Mouse (Mus musculus) cerebellum, adult 2 months (tissue): ENCODE results near the gene Adcy2. TPM values are rescaled to one million over a fixed set of nuclear protein-coding genes. Genes with fewer than 3 reads are reported as not detected.

Experiments
- DNase-seq, 2 experiments: peaks; one replicate each; pipeline ENCODE4 v3.0.0; 2021
- H3K27ac ChIP-seq: fragments of 200-500 bp; 2 replicates; pipeline ENCODE4 v1.5.1; 2012; ENCODE audit warnings: low read length, control low read depth, inconsistent platforms; ENCODE audit not compliant: insufficient read depth
- H3K27me3 ChIP-seq: fragments of 200-500 bp; 2 replicates; pipeline ENCODE4 v1.6.1; 2012; ENCODE audit warnings: inconsistent platforms, mild to moderate bottlenecking, low read length, moderate library complexity; ENCODE audit not compliant: control insufficient read depth, insufficient read depth
- H3K4me1 ChIP-seq: fragments of 200-500 bp; 2 replicates; pipeline ENCODE4 v1.6.1; 2011; ENCODE audit warnings: low read length; ENCODE audit not compliant: control insufficient read depth, insufficient read depth
- H3K4me3 ChIP-seq: fragments of 200-500 bp; replicated peaks from 2 replicates; pipeline ENCODE3; 2011; ENCODE audit warnings: mild to moderate bottlenecking, low read depth, low read length, control low read depth; ENCODE audit not compliant: insufficient read depth
- CTCF ChIP-seq: fragments of 200-500 bp; IDR thresholded peaks from 2 replicates; pipeline ENCODE4 v1.5.1; 2011; ENCODE audit warnings: low read depth, mild to moderate bottlenecking, control low read depth, low read length, moderate library complexity, borderline replicate concordance; ENCODE audit not compliant: insufficient read depth
- POLR2A ChIP-seq: fragments of 200-500 bp; IDR thresholded peaks from 2 replicates; pipeline ENCODE4 v1.6.1; 2011; ENCODE audit warnings: low read length, control low read depth, borderline replicate concordance; ENCODE audit not compliant: insufficient read depth
- WGBS: fragments of 180-500 bp; shearing (Covaris S2); methylation state at CpG from one replicate; pipeline ENCODE4 v1.1.7; 2018; 5-methylcytosine and 5-hydroxymethylcytosine counted together
- polyA plus RNA-seq: library from polyadenylated mRNA; depleted of rRNA; stranded (reverse); fragments of >200 nt; gene quantifications from 2 replicates; pipeline ENCODE4 v1.2.3, GENCODE M21; 2012

Adcy2 gene
- polyA plus RNA-seq, 1 experiment: 35.5 TPM

GRCm38 (mm10) chr13:69006915-69007314 lies 7.6 kb upstream of the Adcy2 start:
- 5% methylated on average over 5 of the region's 5 CpGs for WGBS
- H3K27ac ChIP-seq: no peak overlapping the region
- peaks cover 7% of the 10 kb centered on the region for H3K4me1 ChIP-seq
- H3K27me3 ChIP-seq: no peaks in the 10 kb centered on the region; the same call in 1 of the 2 replicates
- H3K4me3 ChIP-seq: no peak overlapping the region
- TF ChIP-seq CTCF (no peak), POLR2A (no peak)
- peak; percentile 26 to 57 for DNase-seq

GRCm38 (mm10) chr13:69006091-69006490 lies 6.8 kb upstream of the Adcy2 start:
- 16% methylated on average over 4 of the region's 4 CpGs for WGBS
- no peak for TF ChIP-seq POLR2A
- TF ChIP-seq CTCF: no peak
- H3K27ac ChIP-seq: no peak overlapping the region
- DNase-seq: no peak
- no peak overlapping the region for H3K4me3 ChIP-seq
- no peaks in the 10 kb centered on the region; the same call in 1 of the 2 replicates for H3K27me3 ChIP-seq
- H3K4me1 ChIP-seq: peaks cover 7% of the 10 kb centered on the region

GRCm38 (mm10) chr13:69004406-69004805 lies 5.1 kb upstream of the Adcy2 start:
- H3K4me3 ChIP-seq: no peak overlapping the region
- DNase-seq: no peak
- 80% methylated on average over 4 of the region's 4 CpGs for WGBS
- H3K4me1 ChIP-seq: peaks cover 7% of the 10 kb centered on the region
- H3K27me3 ChIP-seq: no peaks in the 10 kb centered on the region; the same call in 1 of the 2 replicates
- no peak overlapping the region for H3K27ac ChIP-seq
- TF ChIP-seq POLR2A: no peak
- no peak for TF ChIP-seq CTCF

GRCm38 (mm10) chr13:69002631-69003030 lies 3.3 kb upstream of the Adcy2 start:
- no peak overlapping the region for H3K4me3 ChIP-seq
- no peaks in the 10 kb centered on the region; the same call in 1 of the 2 replicates for H3K27me3 ChIP-seq
- WGBS: 76% methylated on average over 5 of the region's 5 CpGs
- peaks cover 7% of the 10 kb centered on the region for H3K4me1 ChIP-seq
- no peak for TF ChIP-seq CTCF
- TF ChIP-seq POLR2A: no peak
- no peak overlapping the region for H3K27ac ChIP-seq
- no peak for DNase-seq

- WGBS: 29% methylated on average over 4 of the region's 4 CpGs
- TF ChIP-seq POLR2A (no peak), CTCF (peak; percentile 14; the same call in 1 of the 2 replicates)
- Histone ChIP-seq H3K27me3 (no peaks in the 10 kb centered on the region; the same call in 1 of the 2 replicates), H3K4me1 (peaks cover 7% of the 10 kb centered on the region), H3K4me3 (no peak overlapping the region), H3K27ac (no peak overlapping the region)
- DNase-seq: peak in 1 of 2 experiments; percentile 17
Observed at GRCm38 (mm10) chr13:69002173-69002572, 2.8 kb upstream of the Adcy2 start.

- Histone ChIP-seq H3K27me3 (no peaks in the 10 kb centered on the region; the same call in 1 of the 2 replicates), H3K27ac (no peak overlapping the region)
- no peak for TF ChIP-seq POLR2A
- TF ChIP-seq CTCF: no peak
Observed at GRCm38 (mm10) chr13:68999826-69000225, 485 bp upstream of the Adcy2 start.

GRCm38 (mm10) chr13:68998558-68998917 lies 803 bp downstream of the Adcy2 start:
- H3K27me3 ChIP-seq: no peaks in the 10 kb centered on the region; the same call in 1 of the 2 replicates
- no peaks in the 10 kb centered on the region; the same call in 1 of the 2 replicates for H3K4me1 ChIP-seq
- under 1% methylated on average over 17 of the region's 17 CpGs for WGBS
- H3K4me3 ChIP-seq: peak overlapping the region; percentile 43
- H3K27ac ChIP-seq: no peak overlapping the region
- TF ChIP-seq CTCF: no peak
- TF ChIP-seq POLR2A: no peak
- DNase-seq: no peak

More at GRCm38 (mm10) chr13:68999826-69000225, 485 bp upstream of the Adcy2 start:
- DNase-seq: no peak
- WGBS: 35% methylated on average over 5 of the region's 5 CpGs
- Histone ChIP-seq H3K4me1 (no peaks in the 10 kb centered on the region; the same call in 1 of the 2 replicates), H3K4me3 (no peak overlapping the region)

GRCm38 (mm10) chr13:68997821-68998551 lies 1.4 kb downstream of the Adcy2 start:
- H3K27ac ChIP-seq: no peak overlapping the region
- H3K4me3 ChIP-seq: no peak overlapping the region
- no peaks in the 10 kb centered on the region; the same call in 1 of the 2 replicates for H3K27me3 ChIP-seq
- H3K4me1 ChIP-seq: no peaks in the 10 kb centered on the region; the same call in 1 of the 2 replicates
- TF ChIP-seq POLR2A (no peak), CTCF (no peak)
- no peak for DNase-seq
- 15% methylated on average over 22 of the region's 22 CpGs for WGBS
